Mouse (Mus musculus): Measurements from ENCODE around the gene Eif5.
"Not testable (repeated sequence)": the region's sequence is repeated elsewhere in the genome, so short reads cannot be mapped to it uniquely, and the experiment has no call there.

The Eif5 gene

GRCm38 (mm10) chr12:111537796-111538291, at the start of gene Eif5:
TSS of gene Eif5 (plus strand) at chr12:111538016.
- peak; percentile 99 for DNase-seq (ENCODE audit: low read depth, low spot score)

GRCm38 (mm10) chr12:111489261-111489865, 48.5 kb upstream of the Eif5 start:
- DNase-seq (ENCODE audit: low read depth, low spot score), result no peak

GRCm38 (mm10) chr12:111494931-111495330, 42.9 kb upstream of the Eif5 start:
- DNase-seq (ENCODE audit: low read depth, low spot score), result no peak

- DNase-seq (ENCODE audit: low read depth, low spot score), result no peak
Observed at GRCm38 (mm10) chr12:111497076-111497475, 40.7 kb upstream of the Eif5 start.

GRCm38 (mm10) chr12:111499617-111500016, 38.2 kb upstream of the Eif5 start:
- DNase-seq (ENCODE audit: low read depth, low spot score), result no peak

- peak; percentile 26 for DNase-seq (ENCODE audit: low read depth, low spot score)
Observed at GRCm38 (mm10) chr12:111500725-111501124, 37.1 kb upstream of the Eif5 start.

- no peak for DNase-seq (ENCODE audit: low read depth, low spot score)
Observed at GRCm38 (mm10) chr12:111503063-111503567, 34.7 kb upstream of the Eif5 start.

- DNase-seq (ENCODE audit: low read depth, low spot score), result no peak
Observed at GRCm38 (mm10) chr12:111503571-111503970, 34.2 kb upstream of the Eif5 start.

GRCm38 (mm10) chr12:111504904-111505303, 32.9 kb upstream of the Eif5 start:
- DNase-seq (ENCODE audit: low read depth, low spot score), result peak; percentile 91

GRCm38 (mm10) chr12:111507001-111507400, 30.8 kb upstream of the Eif5 start:
- no peak for DNase-seq (ENCODE audit: low read depth, low spot score)

- DNase-seq (ENCODE audit: low read depth, low spot score), result no peak
Observed at GRCm38 (mm10) chr12:111507962-111508361, 29.9 kb upstream of the Eif5 start.

- DNase-seq (ENCODE audit: low read depth, low spot score), result not testable (repeated sequence)
Observed at GRCm38 (mm10) chr12:111508438-111508837, 29.4 kb upstream of the Eif5 start.

- no peak for DNase-seq (ENCODE audit: low read depth, low spot score)
Observed at GRCm38 (mm10) chr12:111512572-111513063, 25.2 kb upstream of the Eif5 start.

GRCm38 (mm10) chr12:111513673-111514072, 24.1 kb upstream of the Eif5 start:
- no peak for DNase-seq (ENCODE audit: low read depth, low spot score)

- DNase-seq (ENCODE audit: low read depth, low spot score), result no peak
Observed at GRCm38 (mm10) chr12:111514231-111514792, 23.5 kb upstream of the Eif5 start.

GRCm38 (mm10) chr12:111514874-111515649, 22.8 kb upstream of the Eif5 start:
- no peak for DNase-seq (ENCODE audit: low read depth, low spot score)

- no peak for DNase-seq (ENCODE audit: low read depth, low spot score)
Observed at GRCm38 (mm10) chr12:111515920-111516319, 21.9 kb upstream of the Eif5 start.

GRCm38 (mm10) chr12:111516826-111517225, 21.0 kb upstream of the Eif5 start:
- DNase-seq (ENCODE audit: low read depth, low spot score), result no peak

GRCm38 (mm10) chr12:111517901-111518300, 19.9 kb upstream of the Eif5 start:
- no peak for DNase-seq (ENCODE audit: low read depth, low spot score)

- no peak for DNase-seq (ENCODE audit: low read depth, low spot score)
Observed at GRCm38 (mm10) chr12:111518391-111518790, 19.4 kb upstream of the Eif5 start.

GRCm38 (mm10) chr12:111519821-111520220, 18.0 kb upstream of the Eif5 start:
- DNase-seq (ENCODE audit: low read depth, low spot score), result no peak

GRCm38 (mm10) chr12:111520994-111521393, 16.8 kb upstream of the Eif5 start:
- DNase-seq (ENCODE audit: low read depth, low spot score), result no peak

All from mesoderm, embryonic 11.5 days (tissue).